Mouse (Mus musculus) heart, adult 18-20 months (tissue): Measurements from ENCODE around the gene Fam24a. TPM values are rescaled to one million over a fixed set of nuclear protein-coding genes. Genes with fewer than 3 reads are reported as not detected.
A peak's percentile ranks its signal among the peaks of the same experiment; 100 is the strongest.

ENCODE experiments used
- DNase-seq, 2 experiments: peaks; one replicate each; pipeline ENCODE4 v3.0.0; 2021 to 2022; ENCODE audit warnings: mixed read lengths in 1 of 2
- long read RNA-seq, 2 experiments: library from polyadenylated mRNA; stranded (forward); transcript quantifications; one replicate each; pipeline ENCODE4 v2.0.0; 2021
- total RNA-seq, 2 experiments: library from RNA; stranded (reverse); gene quantifications; 2 replicates each; pipeline ENCODE4 v1.2.3; 2021

Fam24a gene
- not detected for total RNA-seq
- long read RNA-seq, experiment 1, result 0 reads
- long read RNA-seq, experiment 2, result 0 reads

DNA sequence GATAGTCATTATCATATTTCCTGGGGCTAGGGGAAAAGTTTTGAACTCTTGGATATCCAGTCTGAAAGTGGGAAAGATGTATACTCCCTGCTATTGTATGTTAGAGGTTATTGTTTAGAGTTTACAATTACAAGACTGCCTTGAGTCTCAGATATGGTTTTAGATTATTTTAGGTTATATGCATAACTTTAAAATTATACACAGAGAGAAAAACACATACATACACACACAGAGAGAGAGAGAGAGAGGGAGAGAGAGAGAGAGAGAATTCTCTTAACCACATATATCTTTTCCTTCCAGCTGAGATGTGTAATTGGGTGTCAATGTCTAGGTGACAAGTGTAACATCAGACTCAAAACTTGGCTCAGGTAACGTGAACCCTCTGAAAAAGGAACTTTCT, at the start of gene Fam24a:
Gene Fam24a, plus strand, starts transcription at position 301 of the 400 bp plus-strand sequence.
- no peak for DNase-seq

DNA sequence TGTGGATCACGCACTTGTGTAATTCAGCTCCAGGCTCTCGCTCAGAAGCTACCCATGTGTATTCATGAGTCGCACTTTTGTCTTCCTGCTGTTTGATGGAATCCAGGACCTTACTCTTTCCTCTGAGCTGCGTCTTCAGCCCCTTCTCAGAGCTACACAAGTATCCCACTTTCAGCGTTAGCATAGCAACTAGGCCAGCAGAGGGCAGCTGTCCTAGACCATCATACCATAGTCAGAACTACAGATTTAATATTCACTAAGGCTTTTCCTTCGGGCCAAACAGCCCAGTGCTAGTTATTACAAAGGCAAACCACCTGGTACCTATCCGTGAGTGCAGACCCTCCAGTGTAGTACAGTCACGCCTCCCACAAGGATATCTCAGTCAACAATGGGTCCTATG, 36.5 kb upstream of the Fam24a start:
- no peak for DNase-seq

DNA sequence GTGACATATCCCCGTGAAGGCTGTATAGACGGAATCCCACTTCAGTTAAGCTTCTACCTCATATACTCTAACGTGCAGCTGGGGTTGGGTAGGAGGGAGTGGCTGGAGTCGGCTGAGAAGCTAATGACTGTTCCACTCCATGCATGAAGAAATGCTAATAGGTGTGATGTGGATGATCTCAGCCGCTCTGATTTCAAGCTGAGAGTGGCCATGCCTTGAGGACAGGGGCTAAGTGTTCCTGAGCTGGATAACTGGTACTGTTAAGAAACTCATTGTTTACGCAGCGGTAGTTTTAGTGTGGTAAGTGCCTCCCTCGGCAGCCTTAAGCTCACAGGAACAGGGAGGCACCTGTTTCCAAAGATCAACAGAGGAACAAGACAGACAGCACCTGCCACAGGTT, 30.3 kb upstream of the Fam24a start:
- no peak for DNase-seq

DNA sequence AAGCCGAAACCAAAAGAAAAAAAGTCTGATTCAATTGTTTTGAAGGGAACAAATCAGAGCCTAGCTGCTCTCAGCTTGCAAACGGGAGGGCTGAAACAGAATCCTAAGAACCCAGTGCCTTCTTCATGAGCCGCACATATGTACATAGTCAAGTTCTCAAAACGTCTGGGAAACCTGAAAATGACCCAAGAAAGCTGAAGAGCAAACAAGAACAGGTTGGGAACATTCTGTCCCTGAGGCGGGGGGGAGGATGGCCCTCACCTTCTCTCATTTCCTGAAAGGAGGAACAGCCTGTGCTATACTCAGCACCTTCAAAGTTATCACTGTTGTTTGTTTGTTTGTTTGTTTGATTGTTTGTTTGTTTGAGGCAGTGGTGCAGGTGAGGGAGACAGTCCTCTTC, 26.9 kb upstream of the Fam24a start:
- no peak for DNase-seq

DNA sequence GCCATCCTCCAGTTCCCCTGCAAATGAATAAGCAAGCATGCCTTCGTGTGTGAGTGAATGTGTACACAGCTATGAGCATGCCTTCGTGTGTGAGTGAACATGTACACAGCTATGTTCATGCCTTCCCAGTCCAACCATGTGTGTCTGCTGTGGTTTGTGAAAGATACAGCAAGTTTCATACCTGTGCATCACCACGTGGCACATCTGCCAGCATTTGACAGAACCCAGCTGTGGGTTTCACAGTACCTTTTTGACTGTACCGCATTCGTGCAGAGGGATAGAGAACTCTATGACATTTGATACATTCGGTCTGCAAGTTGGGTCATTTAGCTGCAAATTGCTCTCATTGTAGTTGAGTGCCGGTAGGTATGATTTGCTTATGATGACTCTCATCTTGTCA, 19.2 kb upstream of the Fam24a start:
- no peak for DNase-seq

DNA sequence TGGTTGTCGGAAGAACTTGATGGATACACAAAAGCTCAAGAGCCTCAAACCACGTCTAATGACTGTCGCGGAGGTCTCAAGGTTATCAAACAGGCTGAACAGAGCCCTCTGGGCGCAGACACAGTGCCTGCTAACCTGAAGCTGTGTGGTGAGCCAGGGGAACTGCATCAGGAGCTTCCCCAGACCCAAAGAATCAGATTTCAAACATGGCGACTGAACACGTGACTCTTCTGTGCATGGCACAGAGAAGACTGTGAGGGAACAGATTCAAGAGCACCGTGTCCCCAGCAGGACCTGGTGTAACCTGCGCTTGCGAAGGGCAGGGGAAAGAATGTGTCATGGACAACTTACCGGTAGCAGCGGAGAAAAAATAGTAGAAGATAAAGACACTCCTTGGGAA, 16.1 kb upstream of the Fam24a start:
- no peak for DNase-seq

DNA sequence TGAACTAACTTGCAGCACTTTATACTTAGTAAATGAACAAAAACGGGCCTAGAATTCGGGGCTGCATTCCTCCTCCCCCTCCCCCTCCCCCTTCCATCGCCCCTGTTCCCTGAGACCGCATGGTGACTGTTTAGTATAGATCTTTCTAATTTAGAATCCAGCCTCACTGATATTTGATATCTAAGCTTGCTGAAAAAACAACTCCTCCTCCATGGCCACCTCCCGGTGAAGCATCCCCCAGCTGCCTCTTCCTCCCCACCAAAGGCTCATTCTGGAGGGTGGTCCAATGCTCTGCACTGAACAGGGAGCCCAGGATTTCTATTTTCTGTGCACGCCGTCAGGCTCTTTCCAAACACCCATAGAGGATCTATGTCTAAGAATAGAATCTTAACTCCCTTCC, 15.3 kb upstream of the Fam24a start:
- no peak for DNase-seq

DNA sequence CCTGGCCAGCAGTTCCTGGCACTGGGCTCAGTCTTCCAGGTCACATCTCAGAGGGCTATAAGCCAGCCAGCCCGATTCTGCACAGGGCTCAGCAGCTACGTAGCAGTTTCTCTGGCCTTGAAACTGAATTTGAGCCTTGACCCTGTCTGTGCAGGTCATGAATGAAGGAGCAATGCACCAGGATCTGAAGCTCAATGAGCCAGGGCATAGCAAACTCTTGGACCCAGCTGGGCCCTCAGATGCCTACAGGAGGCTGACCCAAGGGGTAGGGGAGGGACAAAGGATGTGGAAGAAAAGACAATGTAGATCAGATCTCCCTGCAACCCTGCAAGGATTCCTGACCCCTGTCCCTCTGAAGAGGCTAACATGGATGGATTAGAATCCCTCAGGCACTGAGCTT, 11.5 kb upstream of the Fam24a start, which contains the start of gene Cuzd1:
Gene Cuzd1, minus strand, starts transcription at position 101 of the 400 bp plus-strand sequence.
- DNase-seq, result no peak

DNA sequence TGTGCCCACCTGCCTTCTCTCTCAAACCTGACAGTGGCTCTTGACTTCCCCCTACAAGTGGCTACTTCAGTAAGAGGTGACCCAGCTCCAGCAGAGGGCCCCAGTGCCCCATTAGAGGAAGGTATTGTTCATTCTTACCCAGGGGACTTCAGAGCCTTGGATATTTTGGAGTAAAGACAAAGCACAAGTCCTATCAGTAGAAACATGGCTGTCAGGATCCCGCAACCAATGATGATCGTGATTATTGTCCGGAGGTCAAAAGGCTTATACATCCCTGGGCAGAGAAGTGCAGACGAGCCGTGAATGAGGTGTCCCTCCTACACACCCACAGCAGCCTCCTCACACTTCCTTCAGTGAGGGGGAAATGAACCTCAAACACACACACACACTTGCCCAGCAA, 6.6 kb upstream of the Fam24a start:
- no peak for DNase-seq

DNA sequence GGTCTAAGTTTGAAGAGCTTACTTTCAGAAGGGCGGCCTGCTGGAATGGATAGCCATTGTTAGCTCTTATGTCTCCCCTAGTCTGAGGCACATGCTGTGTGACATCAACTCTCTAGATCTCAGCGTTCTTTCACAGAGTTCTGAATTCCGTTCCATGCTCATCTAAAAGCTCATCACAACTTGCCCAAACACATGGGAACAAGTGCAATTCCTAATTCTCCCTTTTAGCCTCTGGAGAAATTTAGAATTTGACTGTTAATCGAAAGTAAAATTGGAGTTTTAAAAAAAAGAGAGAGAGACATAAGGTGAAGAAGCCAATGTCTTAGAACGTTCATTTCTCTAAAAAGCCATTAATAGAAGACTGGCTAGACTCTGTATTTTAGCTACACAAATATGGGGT, 4.2 kb upstream of the Fam24a start, which contains the start of gene Fam24b:
Gene Fam24b, minus strand, starts transcription at position 101 of the 400 bp plus-strand sequence.
- DNase-seq, result no peak

DNA sequence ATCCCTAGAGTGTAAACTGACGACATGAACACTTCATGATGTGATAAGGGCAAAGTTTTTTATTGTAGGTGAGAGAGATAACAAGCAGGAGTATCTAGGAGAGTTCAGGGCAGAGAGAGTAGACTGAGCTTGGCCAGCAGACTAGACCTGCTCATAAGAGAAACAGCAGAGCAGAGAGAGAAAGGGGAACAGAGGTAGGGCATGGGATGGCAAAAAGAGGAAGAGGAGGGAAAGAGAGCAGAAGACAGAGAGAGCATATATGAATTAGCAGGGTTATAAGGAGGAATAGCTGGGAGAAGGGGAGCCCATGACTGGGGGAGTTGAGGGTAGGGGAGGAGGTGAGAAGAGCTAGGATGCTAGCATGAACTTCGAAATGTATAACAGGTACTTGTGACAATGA, 2.0 kb upstream of the Fam24a start:
- no peak for DNase-seq

DNA sequence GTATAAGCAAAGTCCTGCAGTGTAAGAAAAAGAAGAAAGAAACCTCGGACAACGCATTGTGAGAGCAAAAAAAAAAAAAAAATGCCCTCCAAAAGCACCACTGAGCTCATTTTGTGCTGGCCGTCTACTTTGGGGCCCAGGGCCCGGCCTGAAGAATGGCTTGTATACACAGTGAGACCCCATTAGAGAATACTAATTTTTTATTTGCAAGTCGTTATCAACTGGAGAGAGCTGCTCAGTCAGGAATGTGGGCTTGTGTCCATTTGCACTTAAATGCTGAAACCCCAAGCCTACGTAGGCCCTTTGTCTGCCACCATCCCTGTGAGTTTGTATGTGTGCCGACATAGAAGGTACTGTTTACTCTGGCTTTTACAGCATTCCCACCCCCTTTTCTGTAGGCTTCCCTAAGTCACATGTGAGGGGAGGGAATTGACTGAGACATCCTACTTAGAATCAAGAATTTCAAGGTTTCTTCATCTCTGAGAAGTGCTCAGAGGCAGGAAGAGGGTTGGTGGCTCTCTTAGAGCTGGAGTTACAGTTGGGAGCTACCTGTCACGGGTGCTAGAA, 3.9 kb downstream of the Fam24a start:
- no peak for DNase-seq

DNA sequence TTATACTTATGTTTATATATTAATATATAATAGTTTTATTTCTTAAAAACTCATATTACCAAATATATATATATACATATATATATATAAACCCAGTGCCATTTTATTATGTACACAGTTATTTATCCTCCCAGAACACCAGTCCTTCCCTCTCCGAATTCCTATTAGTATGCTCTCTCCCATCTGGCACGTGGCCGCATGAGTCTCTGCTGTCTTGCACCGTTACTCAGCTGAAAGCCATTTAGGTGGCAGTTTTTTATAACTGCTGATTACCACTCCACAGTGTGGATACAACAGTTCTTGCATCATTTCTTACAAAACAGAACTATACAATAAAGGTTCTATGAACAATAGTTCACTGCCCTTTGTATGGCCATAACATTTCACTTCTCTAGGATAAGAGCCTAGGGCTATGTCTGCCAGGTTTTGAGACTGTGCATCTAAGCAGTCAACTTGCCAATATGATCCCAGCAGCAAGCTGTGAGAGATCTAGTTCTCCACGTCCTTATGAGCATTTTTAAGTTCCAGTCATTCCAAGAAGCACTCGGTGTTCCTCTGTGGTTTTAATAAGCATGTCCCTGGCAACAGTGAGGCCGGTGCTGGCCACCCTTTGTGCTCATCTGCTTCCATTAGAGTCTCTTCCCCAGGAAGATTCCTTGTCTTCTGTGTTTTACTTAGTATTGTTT, 12.3 kb downstream of the Fam24a start:
- no peak for DNase-seq

DNA sequence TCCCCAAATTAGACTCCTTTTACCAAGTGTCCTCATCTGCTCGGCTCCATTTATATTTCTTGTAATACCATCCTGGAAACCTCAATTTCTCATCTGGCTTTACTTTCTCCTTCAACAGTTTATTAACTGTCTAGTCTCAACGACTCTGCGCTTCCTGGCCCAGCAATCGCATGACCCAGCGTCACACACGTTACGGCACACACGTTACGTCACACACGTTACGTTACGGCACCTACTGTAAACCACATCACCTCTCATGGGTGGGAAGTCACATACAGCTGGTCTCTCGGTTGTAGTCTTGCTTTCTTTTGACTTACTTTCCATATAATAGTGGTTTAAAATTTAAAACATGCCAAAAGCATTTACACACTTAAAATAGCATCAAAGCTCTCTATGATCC, 22.4 kb downstream of the Fam24a start:
- DNase-seq, result no peak

DNA sequence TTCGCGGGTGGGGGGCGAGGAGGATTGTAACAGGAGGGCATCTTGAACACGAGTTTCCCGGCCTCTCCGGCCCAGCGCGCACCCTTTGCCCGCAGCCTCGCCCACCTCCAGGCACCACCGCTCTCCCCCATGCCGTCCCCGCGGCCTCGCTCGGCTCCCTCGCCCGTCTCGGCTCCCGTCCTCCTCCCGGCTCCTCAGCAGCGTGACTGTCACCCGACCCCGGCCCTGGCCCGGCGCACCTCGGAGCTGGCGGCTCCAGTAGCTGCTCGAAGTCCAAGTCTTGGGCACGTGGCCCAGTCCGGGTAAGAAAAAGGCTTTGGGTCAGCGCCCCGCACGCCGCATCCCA, 28.6 kb downstream of the Fam24a start:
- DNase-seq, result no peak

DNA sequence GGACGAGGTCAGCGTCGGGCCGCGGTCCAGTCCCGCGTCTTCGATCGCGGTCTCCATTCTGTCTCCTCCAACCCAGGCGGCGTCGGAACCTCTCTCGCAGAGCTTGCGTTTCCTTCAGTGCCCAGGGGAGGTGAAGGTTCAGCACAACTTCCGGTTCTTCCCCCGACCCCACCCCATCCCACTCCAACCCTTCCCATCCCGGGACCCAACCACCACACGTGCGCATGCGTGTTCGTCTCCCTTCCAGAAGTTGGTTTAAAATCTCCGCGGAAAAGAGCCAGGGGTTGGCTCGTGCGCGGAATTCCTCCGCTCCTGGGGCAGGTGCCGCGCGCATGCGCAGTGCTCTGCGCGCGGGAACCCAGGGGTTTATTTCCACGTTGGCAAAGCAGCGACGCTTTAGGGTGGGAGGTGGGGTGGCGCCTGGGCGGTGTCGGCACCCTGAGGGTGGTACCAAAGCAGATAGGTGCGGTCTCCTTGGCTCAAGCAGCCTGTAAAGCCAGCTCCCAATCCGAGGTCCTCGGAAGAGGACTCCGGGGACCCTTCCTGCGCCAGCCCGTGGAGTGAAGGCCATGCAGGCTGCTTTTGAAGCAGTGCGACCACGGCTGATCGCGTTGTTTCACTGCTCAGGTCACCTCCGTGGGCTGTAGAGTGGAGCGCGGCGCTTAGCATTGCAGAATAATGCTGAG, 29.1 kb downstream of the Fam24a start, which contains the start of gene 2310057M21Rik:
Gene 2310057M21Rik, minus strand, starts transcription at position 145 of the 686 bp plus-strand sequence.
- DNase-seq, result peak; percentile 96 to 97

DNA sequence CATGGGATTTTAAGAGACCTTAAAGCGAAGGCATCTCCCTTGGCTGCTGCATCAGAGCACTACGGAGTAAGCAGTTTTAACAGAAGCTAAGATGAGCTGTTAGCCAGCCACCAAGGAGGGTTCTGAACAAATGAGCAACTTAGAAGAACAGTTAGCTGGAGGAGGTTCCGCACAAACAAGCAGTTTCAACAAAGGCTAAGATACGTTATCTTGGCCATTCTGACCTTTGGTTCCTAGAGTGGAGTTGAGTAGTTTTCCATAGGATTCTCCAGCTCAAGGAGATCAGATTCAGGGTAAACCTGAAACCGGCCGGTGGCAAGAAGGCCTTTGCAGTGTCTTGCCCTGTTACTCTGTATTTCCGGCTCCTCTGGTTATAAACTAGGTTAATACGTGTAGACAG, 30.5 kb downstream of the Fam24a start:
- no peak for DNase-seq

DNA sequence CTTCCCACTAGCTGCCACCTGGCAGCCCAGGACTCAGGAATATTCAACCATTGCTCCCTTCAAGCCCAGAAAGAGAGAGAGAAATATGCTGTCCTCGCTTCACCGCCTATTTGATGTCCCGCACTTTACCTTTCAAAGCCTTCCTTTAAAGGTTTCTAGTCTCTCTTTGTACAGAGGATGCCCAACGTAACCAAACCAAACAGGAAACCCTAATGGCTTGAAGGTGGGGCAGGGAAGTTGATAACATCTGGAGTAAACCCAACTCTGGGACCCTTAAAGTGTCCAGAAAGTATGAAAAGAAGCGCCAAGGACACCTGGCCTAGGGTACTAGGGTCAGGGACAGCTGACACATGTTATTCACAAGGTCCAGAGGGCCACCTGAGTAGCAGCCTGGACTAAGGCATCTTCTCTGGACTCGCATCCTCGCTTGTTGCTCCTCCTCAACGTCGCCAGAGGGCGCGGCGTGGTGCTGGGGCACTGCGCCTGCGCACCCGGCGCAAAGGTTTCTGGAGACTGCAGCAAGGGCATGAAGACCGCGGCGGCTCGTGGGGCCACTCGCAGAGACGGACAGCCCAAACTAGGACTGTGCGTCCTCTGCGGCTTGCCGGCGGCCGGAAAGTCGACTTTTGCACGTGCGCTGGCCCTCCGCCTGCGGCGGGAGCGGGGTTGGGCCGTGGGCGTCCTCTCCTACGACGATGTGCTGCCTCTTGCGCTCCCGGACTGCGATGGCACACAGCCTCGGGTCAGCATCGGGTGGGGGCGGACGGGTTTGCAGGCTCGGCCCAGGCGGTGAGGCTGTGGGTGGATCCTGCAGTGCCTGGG, 37.2 kb downstream of the Fam24a start, which contains the start of gene Pstk:
Gene Pstk, plus strand, starts transcription at position 494 of the 822 bp plus-strand sequence.
- DNase-seq, result peak; percentile 92 to 93

DNA sequence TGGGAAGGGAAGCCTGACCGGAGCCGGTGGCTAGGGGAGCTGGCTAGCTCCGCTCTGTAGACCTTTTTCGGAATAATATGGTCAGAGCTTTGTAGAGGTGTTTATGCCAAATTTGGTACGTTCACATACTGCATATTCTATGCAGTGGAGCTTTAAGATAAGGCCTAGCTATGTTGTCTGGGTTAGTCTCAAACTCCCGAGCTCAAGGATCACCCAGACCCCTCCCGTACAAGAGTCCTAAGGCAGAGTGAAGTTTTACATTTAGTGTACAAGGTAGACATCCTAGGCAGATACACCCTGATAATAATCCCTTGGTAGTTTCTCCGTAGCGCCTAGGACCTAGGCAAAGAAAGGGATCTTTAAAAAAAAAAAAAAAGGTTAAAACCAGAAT, 37.8 kb downstream of the Fam24a start:
- DNase-seq, result no peak

DNA sequence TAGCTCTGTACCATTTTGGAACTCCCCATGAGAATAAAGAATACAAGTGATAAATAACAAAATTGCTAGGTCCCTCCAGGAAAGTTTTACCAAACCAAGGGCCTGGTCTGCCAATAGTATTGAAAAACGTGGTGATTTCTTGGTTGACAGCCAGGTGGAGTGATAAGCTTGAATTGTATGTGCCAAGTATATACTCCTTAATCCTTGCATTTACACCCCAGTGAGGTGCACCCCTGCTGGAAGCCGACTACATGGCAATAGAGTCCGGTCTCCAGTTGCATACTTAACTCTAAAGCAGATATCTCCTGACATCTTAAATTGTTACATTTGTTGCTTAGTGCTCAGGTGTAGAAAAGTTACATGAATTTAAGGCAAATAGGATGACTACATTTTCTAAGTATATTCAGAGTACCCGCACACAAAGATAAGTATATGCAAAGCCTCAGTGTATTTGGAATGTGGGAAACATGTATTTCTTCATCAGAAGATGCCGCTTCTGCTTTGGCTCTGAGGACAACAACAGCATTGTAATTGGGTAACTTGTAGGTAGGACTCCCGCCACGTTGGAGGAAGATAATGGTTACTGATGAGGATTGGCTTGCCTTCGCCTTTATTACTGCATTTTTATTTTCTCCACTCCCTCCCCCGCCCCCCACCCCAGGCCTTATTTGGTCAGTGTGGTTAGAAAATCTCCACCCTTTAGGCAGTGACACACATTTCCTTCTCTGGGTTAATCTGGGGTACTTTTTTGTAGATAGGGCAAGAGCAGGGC, 38.4 kb downstream of the Fam24a start:
- DNase-seq, result no peak
